Mouse (Mus musculus): ENCODE results near the gene Trappc4.

DNA sequence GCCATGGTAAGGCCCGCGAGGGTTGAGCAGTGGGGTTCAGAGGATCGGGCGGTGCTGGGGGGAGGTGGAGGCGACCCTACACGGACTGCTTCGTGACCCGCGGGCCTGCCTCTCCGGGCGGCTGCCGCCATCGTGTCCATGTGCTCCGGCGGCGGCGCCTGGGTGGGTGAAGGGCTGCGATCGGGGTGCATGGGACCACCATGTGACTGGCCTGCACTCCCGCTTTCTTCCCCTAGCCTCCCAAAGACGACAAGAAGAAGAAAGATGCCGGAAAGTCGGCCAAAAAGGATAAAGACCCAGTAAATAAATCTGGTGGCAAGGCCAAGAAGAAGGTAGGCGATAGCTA, 325 bp upstream of the Trappc4 start:
- TF ChIP-seq CTCF (IDR thresholded peaks at IDR 0.05; ENCODE audit: borderline replicate concordance, insufficient read depth, low read length) (no peak), POLR2A (IDR thresholded peaks at IDR 0.05; ENCODE audit: low read depth, low read length) (no peak; the same call in 1 of the 2 replicates)
